Mouse (Mus musculus) thymus, adult 2 months (tissue): Measurements from ENCODE around the gene Gba.

Experiments
- CTCF ChIP-seq: fragments of 200-500 bp; IDR thresholded peaks from 2 replicates; pipeline ENCODE4 v1.5.1; 2012; ENCODE audit warnings: mild to moderate bottlenecking, control low read depth, low read length, moderate library complexity, borderline replicate concordance; ENCODE audit not compliant: control insufficient read depth, poor library complexity, insufficient read depth; ENCODE audit errors: extremely low read depth
- POLR2A ChIP-seq: fragments of 200-500 bp; IDR thresholded peaks from 2 replicates; pipeline ENCODE4 v1.6.1; 2012; ENCODE audit warnings: mild to moderate bottlenecking, low read length, control low read depth, moderate library complexity; ENCODE audit not compliant: control insufficient read depth, poor library complexity, insufficient read depth; ENCODE audit errors: extremely low read depth

DNA sequence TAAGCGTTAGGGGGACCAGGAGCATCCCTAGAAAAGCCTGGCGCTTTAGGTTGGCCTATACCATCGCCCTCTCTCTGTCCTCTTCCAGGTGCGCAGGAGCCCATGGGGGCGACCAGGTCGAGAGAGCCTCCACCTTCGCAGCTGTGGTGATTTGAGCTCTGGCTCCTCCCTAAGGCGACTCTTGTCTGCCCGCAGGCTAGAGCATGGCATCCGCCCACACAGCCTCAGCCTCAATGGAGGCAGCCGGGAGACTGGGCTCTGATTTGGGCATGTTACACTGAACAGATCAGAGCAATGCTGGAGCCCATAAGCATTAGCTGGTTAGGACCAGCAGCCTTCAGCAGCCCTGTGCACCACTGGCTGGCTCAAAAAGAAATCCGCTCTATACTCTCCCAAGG lies 14.3 kb upstream of the Gba start:
- TF ChIP-seq POLR2A (peak; percentile 17), CTCF (no peak)
